Mouse (Mus musculus): Measurements from ENCODE around the gene Serpina3a. TPM values are rescaled to one million over a fixed set of nuclear protein-coding genes. Genes with fewer than 3 reads are reported as not detected.

The Serpina3a gene
- polyA plus RNA-seq, 1 experiment: not detected

GRCm38 (mm10) chr12:104141506-104141905 lies 29.0 kb downstream of the Serpina3a start:
- no peak overlapping the region for H3ac ChIP-seq (ENCODE audit: control insufficient read depth, insufficient read length, low read depth)
- H3K4me3 ChIP-seq (ENCODE audit: insufficient read depth, poor library complexity, severe bottlenecking): no peak overlapping the region
- H3K36me3 ChIP-seq (ENCODE audit: control insufficient read depth, insufficient read depth): no peaks in the 10 kb centered on the region
- no peaks in the 10 kb centered on the region for H3K79me3 ChIP-seq (ENCODE audit: low read depth)
- no peaks in the 10 kb centered on the region for H3K79me2 ChIP-seq (ENCODE audit: control insufficient read depth, insufficient read depth)
- H3K27me3 ChIP-seq (ENCODE audit: control insufficient read depth, insufficient read depth, insufficient read length): no peaks in the 10 kb centered on the region
- no peak for TF ChIP-seq CTCF (IDR thresholded peaks at IDR 0.05; ENCODE audit: control insufficient read depth, insufficient read depth, insufficient read length)
- TF ChIP-seq CEBPB (IDR thresholded peaks at IDR 0.05; ENCODE audit: low read depth): no peak
- TF ChIP-seq MYOG (IDR thresholded peaks at IDR 0.05; ENCODE audit: control insufficient read depth, extremely low read depth, insufficient read length): no peak
- TF ChIP-seq MYOD1 (IDR thresholded peaks at IDR 0.05; ENCODE audit: control insufficient read depth, insufficient read length, low read depth): no peak
- TF ChIP-seq MAX (IDR thresholded peaks at IDR 0.05): no peak
- TF ChIP-seq FOSL1 (IDR thresholded peaks at IDR 0.05; ENCODE audit: insufficient read depth, low read length, poor library complexity, severe bottlenecking): no peak
- no peak for TF ChIP-seq USF1 (IDR thresholded peaks at IDR 0.05; ENCODE audit: low read depth)

GRCm38 (mm10) chr12:104142427-104142826 lies 29.9 kb downstream of the Serpina3a start:
- Histone ChIP-seq H3K27me3 (ENCODE audit: control insufficient read depth, insufficient read depth, insufficient read length) (no peaks in the 10 kb centered on the region), H3K79me2 (ENCODE audit: control insufficient read depth, insufficient read depth) (no peaks in the 10 kb centered on the region), H3K36me3 (ENCODE audit: control insufficient read depth, insufficient read depth) (no peaks in the 10 kb centered on the region), H3ac (ENCODE audit: control insufficient read depth, insufficient read length, low read depth) (no peak overlapping the region), H3K79me3 (ENCODE audit: low read depth) (no peaks in the 10 kb centered on the region), H3K4me3 (ENCODE audit: insufficient read depth, poor library complexity, severe bottlenecking) (no peak overlapping the region)
- TF ChIP-seq MYOD1 (IDR thresholded peaks at IDR 0.05; ENCODE audit: control insufficient read depth, insufficient read length, low read depth) (no peak), USF1 (IDR thresholded peaks at IDR 0.05; ENCODE audit: low read depth) (no peak), CTCF (IDR thresholded peaks at IDR 0.05; ENCODE audit: control insufficient read depth, insufficient read depth, insufficient read length) (no peak), CEBPB (IDR thresholded peaks at IDR 0.05; ENCODE audit: low read depth) (no peak), FOSL1 (IDR thresholded peaks at IDR 0.05; ENCODE audit: insufficient read depth, low read length, poor library complexity, severe bottlenecking) (no peak), MAX (IDR thresholded peaks at IDR 0.05) (no peak), MYOG (IDR thresholded peaks at IDR 0.05; ENCODE audit: control insufficient read depth, extremely low read depth, insufficient read length) (no peak)

- Histone ChIP-seq H3K4me3 (ENCODE audit: insufficient read depth, poor library complexity, severe bottlenecking) (no peak overlapping the region), H3K36me3 (ENCODE audit: control insufficient read depth, insufficient read depth) (no peaks in the 10 kb centered on the region), H3K79me2 (ENCODE audit: control insufficient read depth, insufficient read depth) (no peaks in the 10 kb centered on the region), H3ac (ENCODE audit: control insufficient read depth, insufficient read length, low read depth) (no peak overlapping the region), H3K79me3 (ENCODE audit: low read depth) (no peaks in the 10 kb centered on the region), H3K27me3 (ENCODE audit: control insufficient read depth, insufficient read depth, insufficient read length) (no peaks in the 10 kb centered on the region)
- TF ChIP-seq CTCF (IDR thresholded peaks at IDR 0.05; ENCODE audit: control insufficient read depth, insufficient read depth, insufficient read length) (no peak), USF1 (IDR thresholded peaks at IDR 0.05; ENCODE audit: low read depth) (no peak), MYOG (IDR thresholded peaks at IDR 0.05; ENCODE audit: control insufficient read depth, extremely low read depth, insufficient read length) (no peak), MAX (IDR thresholded peaks at IDR 0.05) (no peak), MYOD1 (IDR thresholded peaks at IDR 0.05; ENCODE audit: control insufficient read depth, insufficient read length, low read depth) (no peak), CEBPB (IDR thresholded peaks at IDR 0.05; ENCODE audit: low read depth) (no peak), FOSL1 (IDR thresholded peaks at IDR 0.05; ENCODE audit: insufficient read depth, low read length, poor library complexity, severe bottlenecking) (no peak)
Measured at GRCm38 (mm10) chr12:104143286-104143685, 30.8 kb downstream of the Serpina3a start.

GRCm38 (mm10) chr12:104145571-104145970 lies 33.0 kb downstream of the Serpina3a start:
- H3K36me3 ChIP-seq (ENCODE audit: control insufficient read depth, insufficient read depth): no peaks in the 10 kb centered on the region
- no peaks in the 10 kb centered on the region for H3K79me3 ChIP-seq (ENCODE audit: low read depth)
- no peak for TF ChIP-seq MYOD1 (IDR thresholded peaks at IDR 0.05; ENCODE audit: control insufficient read depth, insufficient read length, low read depth)
- TF ChIP-seq MYOG (IDR thresholded peaks at IDR 0.05; ENCODE audit: control insufficient read depth, extremely low read depth, insufficient read length): no peak
- TF ChIP-seq MAX (IDR thresholded peaks at IDR 0.05): no peak
- no peak for TF ChIP-seq CTCF (IDR thresholded peaks at IDR 0.05; ENCODE audit: control insufficient read depth, insufficient read depth, insufficient read length)
- TF ChIP-seq USF1 (IDR thresholded peaks at IDR 0.05; ENCODE audit: low read depth): no peak
- TF ChIP-seq FOSL1 (IDR thresholded peaks at IDR 0.05; ENCODE audit: insufficient read depth, low read length, poor library complexity, severe bottlenecking): no peak
- no peak overlapping the region for H3K4me3 ChIP-seq (ENCODE audit: insufficient read depth, poor library complexity, severe bottlenecking)
- no peaks in the 10 kb centered on the region for H3K79me2 ChIP-seq (ENCODE audit: control insufficient read depth, insufficient read depth)
- no peak overlapping the region for H3ac ChIP-seq (ENCODE audit: control insufficient read depth, insufficient read length, low read depth)
- no peaks in the 10 kb centered on the region for H3K27me3 ChIP-seq (ENCODE audit: control insufficient read depth, insufficient read depth, insufficient read length)

GRCm38 (mm10) chr12:104151989-104152388 lies 39.5 kb downstream of the Serpina3a start:
- no peak overlapping the region for H3ac ChIP-seq (ENCODE audit: control insufficient read depth, insufficient read length, low read depth)
- TF ChIP-seq MYOG (IDR thresholded peaks at IDR 0.05; ENCODE audit: control insufficient read depth, extremely low read depth, insufficient read length) (no peak), CTCF (IDR thresholded peaks at IDR 0.05; ENCODE audit: control insufficient read depth, insufficient read depth, insufficient read length) (no peak), MYOD1 (IDR thresholded peaks at IDR 0.05; ENCODE audit: control insufficient read depth, insufficient read length, low read depth) (no peak), FOSL1 (IDR thresholded peaks at IDR 0.05; ENCODE audit: insufficient read depth, low read length, poor library complexity, severe bottlenecking) (no peak), MAX (IDR thresholded peaks at IDR 0.05) (no peak), USF1 (IDR thresholded peaks at IDR 0.05; ENCODE audit: low read depth) (no peak), CEBPB (IDR thresholded peaks at IDR 0.05; ENCODE audit: low read depth) (no peak)
- H3K36me3 ChIP-seq (ENCODE audit: control insufficient read depth, insufficient read depth): no peaks in the 10 kb centered on the region
- H3K27me3 ChIP-seq (ENCODE audit: control insufficient read depth, insufficient read depth, insufficient read length): no peaks in the 10 kb centered on the region
- H3K79me3 ChIP-seq (ENCODE audit: low read depth): no peaks in the 10 kb centered on the region
- H3K79me2 ChIP-seq (ENCODE audit: control insufficient read depth, insufficient read depth): no peaks in the 10 kb centered on the region
- H3K4me3 ChIP-seq (ENCODE audit: insufficient read depth, poor library complexity, severe bottlenecking): no peak overlapping the region
